7 mouse cellular contexts compared by ENCODE assay signal in genomic region chr2:104002711-104003413, GRCm38 (mm10). TPM values are rescaled to one million over a fixed set of nuclear protein-coding genes. Genes with fewer than 3 reads are reported as not detected.
DNase-seq lines count a peak whose midpoint lies in the region; ATAC-seq and TF ChIP-seq lines count a peak whose summit lies in the region.

No protein-coding gene starts in this region.

- TF ChIP-seq CTCF in thymus, adult 2 months (IDR thresholded peaks at IDR 0.05; ENCODE audit: borderline replicate concordance, control insufficient read depth, extremely low read depth, insufficient read depth, low read length, poor library complexity) = peak; percentile 52; the same call in 1 of the 2 replicates
- peak; percentile 69 for TF ChIP-seq CTCF in lung, adult 2 months (IDR thresholded peaks at IDR 0.05; ENCODE audit: insufficient read depth, low read length)

- H3K4me3 ChIP-seq in thymus, adult 2 months (ENCODE audit: control insufficient read depth, insufficient read depth, low read length) = no peak overlapping the region
- no peak overlapping the region for H3K4me3 ChIP-seq in lung, adult 2 months (replicated peaks; ENCODE audit: extremely low read depth, low read depth, low read length)

- peak; percentile 67 for ATAC-seq in erythroid progenitor cell, adult 5-6 weeks (replicated peaks; ENCODE audit: low FRiP score, poor library complexity, severe bottlenecking)

- no peak for TF ChIP-seq POLR2A in thymus, adult 2 months (IDR thresholded peaks at IDR 0.05; ENCODE audit: control insufficient read depth, extremely low read depth, insufficient read depth, low read length, poor library complexity)
- no peak for TF ChIP-seq POLR2A in lung, adult 2 months (IDR thresholded peaks at IDR 0.05; ENCODE audit: borderline replicate concordance, extremely low read depth, low read depth, low read length)

- H3K27ac ChIP-seq in thymus, adult 2 months (ENCODE audit: control insufficient read depth, insufficient read depth, low read length) = no peak overlapping the region

- peak; percentile 46 for DNase-seq in thymus, adult 2 months
- DNase-seq in thymus, adult 18-20 months = no peak
- peak; percentile 82 for DNase-seq in brain, adult 2 months (ENCODE audit: low read depth, low spot score)
- peak; percentile 76 for DNase-seq in layer of hippocampus, adult 11-12 months (ENCODE audit: low spot score)
- DNase-seq in lung, adult 2 months = peak; percentile 20
- peak; percentile 77 for DNase-seq in right cerebral cortex, adult 18-20 months

- H3K27me3 ChIP-seq in thymus, adult 2 months (ENCODE audit: control insufficient read depth, insufficient read depth, low read length) = no peaks in the 10 kb centered on the region

- no peaks in the 10 kb centered on the region for H3K4me1 ChIP-seq in thymus, adult 2 months (replicated peaks; ENCODE audit: control insufficient read depth, insufficient read depth, low read length)
- H3K4me1 ChIP-seq in lung, adult 2 months (ENCODE audit: control insufficient read depth, insufficient read depth, low read length) = no peaks in the 10 kb centered on the region

- H3K36me3 ChIP-seq in thymus, adult 2 months (ENCODE audit: control insufficient read depth, insufficient read depth, low read length) = no peaks in the 10 kb centered on the region

- 39% methylated on average over 16 of the region's 16 CpGs for WGBS in thymus, adult 2 months
- 31% methylated on average over 16 of the region's 16 CpGs for WGBS in lung, adult 2 months

RNA-seq across cellular contexts. Expression of gene Fbxo3, which starts 24.7 kb away (rescaled TPM):
- polyA plus RNA-seq in thymus, adult 2 months (2012; rRNA removed) = 22.2 and 24.5 TPM in 2 replicates
- total RNA-seq in erythroid progenitor cell, adult 5-6 weeks (2015; ENCODE audit: low replicate concordance) = 84.3 and 95.2 TPM in 2 replicates
- 96.8 and 101 TPM in 2 replicates for total RNA-seq in erythroid progenitor cell, adult 5-6 weeks (2017; ENCODE audit: low replicate concordance)
- polyA plus RNA-seq in lung, adult 2 months (2012; rRNA removed) = 11.4 and 19.3 TPM in 2 replicates

RNA-seq across cellular contexts. Expression of gene 4931422A03Rik, which starts 25.3 kb away (rescaled TPM):
- polyA plus RNA-seq in thymus, adult 2 months (2012; rRNA removed) = not detected in 2 replicates
- 5.8 TPM in 1 of 2 replicates, not detected in the other for total RNA-seq in erythroid progenitor cell, adult 5-6 weeks (2015; ENCODE audit: low replicate concordance)
- total RNA-seq in erythroid progenitor cell, adult 5-6 weeks (2017; ENCODE audit: low replicate concordance) = not detected in 2 replicates
- not detected in 2 replicates for polyA plus RNA-seq in lung, adult 2 months (2012; rRNA removed)

RNA-seq across cellular contexts. Expression of gene Lmo2, which starts 45.1 kb away (rescaled TPM):
- polyA plus RNA-seq in thymus, adult 2 months (2012; rRNA removed) = 8.0 and 9.6 TPM in 2 replicates
- 633 and 653 TPM in 2 replicates for total RNA-seq in erythroid progenitor cell, adult 5-6 weeks (2015; ENCODE audit: low replicate concordance)
- 362 and 409 TPM in 2 replicates for total RNA-seq in erythroid progenitor cell, adult 5-6 weeks (2017; ENCODE audit: low replicate concordance)
- 47.8 and 51.7 TPM in 2 replicates for polyA plus RNA-seq in lung, adult 2 months (2012; rRNA removed)

Comparison
In these comparisons a context has a peak if more than half of its experiments do, and no peak if none do; other contexts are left out.
1. DNase-seq: peak in thymus, adult 2 months (single experiment), brain, adult 2 months (single experiment), layer of hippocampus, adult 11-12 months (single experiment), lung, adult 2 months (single experiment) and right cerebral cortex, adult 18-20 months (single experiment); none in thymus, adult 18-20 months (0 of 2).